Mouse (Mus musculus) cerebellum, postnatal 10 days (tissue): ENCODE data around the gene Ppdpf.

ENCODE experiments used
- DNase-seq, 2 experiments: peaks; one replicate each; pipeline ENCODE4 v3.0.0; 2021; ENCODE audit warnings: mixed read lengths in 2 of 2

Gene Ppdpf

GRCm38 (mm10) chr2:181219538-181220216 is 32.6 kb downstream of the Ppdpf start, which contains the start of gene Fndc11:
Gene Fndc11, plus strand, starts transcription at chr2:181220013.
- peak; percentile 78 for DNase-seq

GRCm38 (mm10) chr2:181220361-181220760 is 33.3 kb downstream of the Ppdpf start:
- peak; percentile 34 to 52 for DNase-seq

GRCm38 (mm10) chr2:181224994-181225393 is 37.9 kb downstream of the Ppdpf start:
- no peak for DNase-seq

- no peak for DNase-seq
Observed at GRCm38 (mm10) chr2:181227122-181227521, 40.1 kb downstream of the Ppdpf start.

- DNase-seq: no peak
Observed at GRCm38 (mm10) chr2:181228335-181228734, 41.3 kb downstream of the Ppdpf start.

GRCm38 (mm10) chr2:181231171-181231570 is 44.1 kb downstream of the Ppdpf start:
- peak; percentile 47 to 54 for DNase-seq

- peak in 1 of 2 experiments; percentile 30 for DNase-seq
Observed at GRCm38 (mm10) chr2:181233443-181233842, 46.4 kb downstream of the Ppdpf start.

- no peak for DNase-seq
Observed at GRCm38 (mm10) chr2:181234680-181235079, 47.6 kb downstream of the Ppdpf start.

GRCm38 (mm10) chr2:181235681-181236566 is 48.9 kb downstream of the Ppdpf start:
- DNase-seq: no peak

- DNase-seq: no peak
Observed at GRCm38 (mm10) chr2:181237251-181238014, 50.4 kb downstream of the Ppdpf start.

GRCm38 (mm10) chr2:181238091-181238610 is 51.1 kb downstream of the Ppdpf start:
- DNase-seq: peak; percentile 86 to 90
